12 mouse cellular contexts compared by ENCODE assay signal in the genomic region with DNA sequence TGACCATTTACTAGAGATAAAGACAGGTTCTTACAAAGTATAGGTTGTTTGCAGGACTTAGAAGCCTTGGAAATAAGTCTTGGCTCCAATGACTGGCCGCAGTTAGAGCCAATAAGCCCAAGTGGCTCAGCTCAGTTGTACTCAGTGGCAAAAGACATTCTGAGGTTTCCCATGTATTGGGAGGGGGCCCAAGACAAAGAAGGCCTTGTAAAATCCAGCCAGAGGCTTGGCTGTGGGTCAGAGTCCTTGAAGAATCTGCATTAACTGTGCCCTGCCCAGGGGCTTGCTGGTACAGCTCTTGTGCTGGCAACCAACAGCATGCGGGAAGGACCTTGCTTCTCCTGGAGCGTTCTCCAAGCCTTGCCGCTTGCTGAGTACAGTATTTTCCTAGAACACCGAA.
DNase-seq lines count a peak whose midpoint lies in the region; ATAC-seq and TF ChIP-seq lines count a peak whose summit lies in the region.
"Had no signal": no experiment of that assay in that cellular context is flagged by ENCODE, and none has a peak within 500 bp of the region (broad histone marks: within the 10 kb centered on the region; RNA-seq: fewer than 3 reads in every experiment).

No protein-coding gene starts in this region.

- H3K9ac ChIP-seq in intestine, embryonic 14.5 days (ENCODE audit: low read length), result no peak overlapping the region
- H3K9ac ChIP-seq in intestine, postnatal 0 days (ENCODE audit: low read depth, low read length), result no peak overlapping the region
- H3K9ac ChIP-seq in heart, embryonic 11.5 days (ENCODE audit: low read depth, low read length), result no peak overlapping the region
- H3K9ac ChIP-seq: embryonic facial prominence, embryonic 15.5 days had no signal

- H3K9me3 ChIP-seq in intestine, embryonic 14.5 days (ENCODE audit: control insufficient read depth, low read length), result no peaks in the 10 kb centered on the region
- H3K9me3 ChIP-seq in intestine, postnatal 0 days (ENCODE audit: control insufficient read depth), result no peaks in the 10 kb centered on the region
- no peaks in the 10 kb centered on the region for H3K9me3 ChIP-seq in heart, embryonic 11.5 days (replicated peaks; ENCODE audit: control insufficient read depth, low read length)
- H3K9me3 ChIP-seq: embryonic facial prominence, embryonic 15.5 days had no signal

- no peak overlapping the region for H3K4me3 ChIP-seq in intestine, embryonic 14.5 days (ENCODE audit: low read depth, low read length)
- no peak overlapping the region for H3K4me3 ChIP-seq in intestine, postnatal 0 days (ENCODE audit: low read depth, low read length)
- H3K4me3 ChIP-seq in heart, embryonic 11.5 days (ENCODE audit: low read depth, low read length), result no peak overlapping the region
- H3K4me3 ChIP-seq: embryonic facial prominence, embryonic 15.5 days had no signal

- WGBS in intestine, embryonic 14.5 days, result 86% methylated on average over 5 of the region's 5 CpGs
- 62% methylated on average over 5 of the region's 5 CpGs for WGBS in intestine, postnatal 0 days
- 86% methylated on average over 5 of the region's 5 CpGs for WGBS in heart, embryonic 11.5 days (ENCODE audit: insufficient replicate concordance)

- no peak for DNase-seq in cerebellum, adult 11 months
- DNase-seq in intestine, embryonic 14.5 days (ENCODE audit: low spot score), result no peak
- DNase-seq in brain, adult 2 months (ENCODE audit: low read depth, low spot score), result peak; percentile 36
- DNase-seq in layer of hippocampus, adult 9-11 months, result peak; percentile 71
- DNase-seq in urinary bladder, postnatal 25 days (ENCODE audit: low spot score), result no peak
- DNase-seq: gastrocnemius, postnatal 36 days; heart, postnatal 14 days; lung, adult 18-20 months had no signal

- no peak overlapping the region for H3K27ac ChIP-seq in intestine, embryonic 14.5 days (ENCODE audit: low read depth)
- no peak overlapping the region for H3K27ac ChIP-seq in intestine, postnatal 0 days (ENCODE audit: low read depth, low read length)
- no peak overlapping the region for H3K27ac ChIP-seq in heart, embryonic 11.5 days (ENCODE audit: low read depth, low read length)
- H3K27ac ChIP-seq: embryonic facial prominence, embryonic 15.5 days had no signal

- no peaks in the 10 kb centered on the region for H3K36me3 ChIP-seq in intestine, embryonic 14.5 days (ENCODE audit: control insufficient read depth, insufficient read depth, low read length)
- H3K36me3 ChIP-seq in intestine, postnatal 0 days (ENCODE audit: control insufficient read depth, insufficient read depth), result no peaks in the 10 kb centered on the region
- H3K36me3 ChIP-seq in heart, embryonic 11.5 days (ENCODE audit: control insufficient read depth, insufficient read depth, low read length), result no peaks in the 10 kb centered on the region
- H3K36me3 ChIP-seq: embryonic facial prominence, embryonic 15.5 days had no signal

- H3K27me3 ChIP-seq in intestine, embryonic 14.5 days (replicated peaks; ENCODE audit: control insufficient read depth, insufficient read depth, low read length), result no peaks in the 10 kb centered on the region
- no peaks in the 10 kb centered on the region for H3K27me3 ChIP-seq in intestine, postnatal 0 days (replicated peaks; ENCODE audit: control insufficient read depth, insufficient read depth, low read length)
- no peaks in the 10 kb centered on the region for H3K27me3 ChIP-seq in heart, embryonic 11.5 days (ENCODE audit: control insufficient read depth, insufficient read depth, low read length)
- H3K27me3 ChIP-seq: embryonic facial prominence, embryonic 15.5 days had no signal

- no peak for TF ChIP-seq CTCF in intestine, postnatal 0 days (IDR thresholded peaks at IDR 0.05; ENCODE audit: low read depth)

- no peak overlapping the region for H3K4me2 ChIP-seq in intestine, embryonic 14.5 days (ENCODE audit: low read length)
- no peak overlapping the region for H3K4me2 ChIP-seq in intestine, postnatal 0 days (replicated peaks; ENCODE audit: low read depth)
- H3K4me2 ChIP-seq in heart, embryonic 11.5 days, result no peak overlapping the region
- H3K4me2 ChIP-seq: embryonic facial prominence, embryonic 15.5 days had no signal

- no peaks in the 10 kb centered on the region; the same call in 1 of the 2 replicates for H3K4me1 ChIP-seq in intestine, embryonic 14.5 days (replicated peaks; ENCODE audit: control insufficient read depth, insufficient read depth, low read length)
- H3K4me1 ChIP-seq in intestine, postnatal 0 days (replicated peaks; ENCODE audit: control insufficient read depth, insufficient read depth, low read length), result no peaks in the 10 kb centered on the region
- H3K4me1 ChIP-seq in heart, embryonic 11.5 days (ENCODE audit: control insufficient read depth, insufficient read depth, low read length), result no peaks in the 10 kb centered on the region
- H3K4me1 ChIP-seq: embryonic facial prominence, embryonic 15.5 days had no signal

- ATAC-seq in cerebellum, adult (ENCODE audit: insufficient number of reproducible peaks, low FRiP score, low TSS enrichment), result 0 out of 2 replicates have a peak, but pooled peaks have one; percentile 36
- ATAC-seq in intestine, embryonic 14.5 days (replicated peaks; ENCODE audit: low FRiP score, low TSS enrichment, low read depth), result 0 out of 2 replicates have a peak, but pooled peaks have one; percentile 43
- ATAC-seq in intestine, postnatal 0 days, result no peak
- ATAC-seq in heart, embryonic 11.5 days (replicated peaks; ENCODE audit: insufficient number of reproducible peaks, low FRiP score, low TSS enrichment), result no peak

Comparison
In these comparisons a context has a peak if more than half of its experiments do, and no peak if none do; other contexts are left out.
1. ATAC-seq: peak in cerebellum, adult (single experiment) and intestine, embryonic 14.5 days (single experiment); none in intestine, postnatal 0 days (single experiment) and heart, embryonic 11.5 days (single experiment).
2. DNase-seq: peak in brain, adult 2 months (single experiment) and layer of hippocampus, adult 9-11 months (single experiment); none in cerebellum, adult 11 months (single experiment), intestine, embryonic 14.5 days (single experiment) and urinary bladder, postnatal 25 days (single experiment).